Mouse (Mus musculus) adrenal gland, adult (tissue): ENCODE measurements around the gene Lamc3.
"Not testable (repeated sequence)": the region's sequence is repeated elsewhere in the genome, so short reads cannot be mapped to it uniquely, and the experiment has no call there.

Experiments used
- DNase-seq, 2 experiments: peaks; one replicate each; pipeline ENCODE4 v3.0.0; 2022 to 2023; ENCODE audit warnings: low spot score in 1 of 2; ENCODE audit not compliant: inconsistent age in 2 of 2

The Lamc3 gene

GRCm38 (mm10) chr2:31874290-31874855 is 12.7 kb upstream of the Lamc3 start:
- DNase-seq, result no peak

- DNase-seq, result no peak
Observed at GRCm38 (mm10) chr2:31876446-31876845, 10.6 kb upstream of the Lamc3 start.

- no peak for DNase-seq
Observed at GRCm38 (mm10) chr2:31878610-31879009, 8.5 kb upstream of the Lamc3 start.

GRCm38 (mm10) chr2:31880868-31881267 is 6.2 kb upstream of the Lamc3 start:
- DNase-seq, result peak in 1 of 2 experiments; percentile 57

GRCm38 (mm10) chr2:31883061-31883460 is 4.0 kb upstream of the Lamc3 start:
- DNase-seq, result no peak

- DNase-seq, result peak in 1 of 2 experiments; percentile 52
Observed at GRCm38 (mm10) chr2:31884806-31885205, 2.3 kb upstream of the Lamc3 start.

- DNase-seq, result peak; percentile 52 to 65
Observed at GRCm38 (mm10) chr2:31888871-31889270, 1.8 kb downstream of the Lamc3 start.

GRCm38 (mm10) chr2:31891219-31891618 is 4.1 kb downstream of the Lamc3 start:
- peak; percentile 32 to 34 for DNase-seq

GRCm38 (mm10) chr2:31893110-31893669 is 6.1 kb downstream of the Lamc3 start:
- peak; percentile 32 to 50 for DNase-seq

- no peak for DNase-seq
Observed at GRCm38 (mm10) chr2:31894221-31894870, 7.3 kb downstream of the Lamc3 start.

GRCm38 (mm10) chr2:31900932-31901331 is 13.8 kb downstream of the Lamc3 start:
- DNase-seq, result peak in 1 of 2 experiments; percentile 57

- peak in 1 of 2 experiments; percentile 51 for DNase-seq
Observed at GRCm38 (mm10) chr2:31901659-31902362, 14.7 kb downstream of the Lamc3 start.

- no peak for DNase-seq
Observed at GRCm38 (mm10) chr2:31904089-31904488, 17.0 kb downstream of the Lamc3 start.

GRCm38 (mm10) chr2:31904622-31905021 is 17.5 kb downstream of the Lamc3 start:
- DNase-seq, result no peak

GRCm38 (mm10) chr2:31905682-31906081 is 18.6 kb downstream of the Lamc3 start:
- DNase-seq, result no peak

- DNase-seq, result no peak
Observed at GRCm38 (mm10) chr2:31906407-31906806, 19.3 kb downstream of the Lamc3 start.

GRCm38 (mm10) chr2:31912575-31912974 is 25.5 kb downstream of the Lamc3 start:
- DNase-seq, result peak in 1 of 2 experiments; percentile 63

GRCm38 (mm10) chr2:31914213-31914612 is 27.1 kb downstream of the Lamc3 start:
- DNase-seq, result not testable (repeated sequence)

- peak; percentile 69 to 89 for DNase-seq
Observed at GRCm38 (mm10) chr2:31915112-31915511, 28.0 kb downstream of the Lamc3 start.

- peak; percentile 55 to 81 for DNase-seq
Observed at GRCm38 (mm10) chr2:31917636-31918035, 30.5 kb downstream of the Lamc3 start.

GRCm38 (mm10) chr2:31923645-31924044 is 36.6 kb downstream of the Lamc3 start:
- no peak for DNase-seq

GRCm38 (mm10) chr2:31924811-31925210 is 37.7 kb downstream of the Lamc3 start:
- no peak for DNase-seq
